Mouse (Mus musculus): ENCODE measurements around the gene Cemip.
"Not testable (repeated sequence)": the region's sequence is repeated elsewhere in the genome, so short reads cannot be mapped to it uniquely, and the experiment has no call there.

DNA sequence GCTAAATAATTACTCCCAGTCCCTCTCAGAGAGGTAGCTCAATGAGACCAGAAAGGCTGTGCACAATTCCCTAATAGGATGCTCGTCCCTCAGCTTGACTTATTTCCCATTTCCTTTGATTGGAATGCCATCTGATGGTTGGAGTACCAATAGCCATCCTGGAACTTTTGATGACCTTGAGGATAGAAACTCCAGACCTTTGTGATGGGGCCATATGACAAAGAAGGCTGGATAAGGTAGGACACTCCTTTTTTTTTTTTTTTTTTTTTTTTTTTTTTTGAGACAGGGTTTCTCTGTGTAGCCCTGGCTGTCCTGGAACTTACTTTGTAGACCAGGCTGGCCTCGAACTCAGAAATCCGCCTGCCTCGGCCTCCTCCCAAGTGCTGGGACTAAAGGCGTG lies 196.4 kb downstream of the Cemip start:
- not testable (repeated sequence) for TF ChIP-seq POLR2A (IDR thresholded peaks at IDR 0.05; ENCODE audit: insufficient read length, low read depth); MAX (IDR thresholded peaks at IDR 0.05; ENCODE audit: low read depth); POLR2AphosphoS2 (IDR thresholded peaks at IDR 0.05; ENCODE audit: insufficient read length, low read depth); REST (IDR thresholded peaks at IDR 0.05; ENCODE audit: insufficient read depth, insufficient read length); TCF12 (IDR thresholded peaks at IDR 0.05; ENCODE audit: insufficient read depth, poor library complexity, severe bottlenecking); E2F4 (IDR thresholded peaks at IDR 0.05; ENCODE audit: insufficient read depth); MYOD1 (IDR thresholded peaks at IDR 0.05; ENCODE audit: control insufficient read depth in 1 of 3, insufficient read length in 2 of 3, low read depth in 2 of 3); USF1 (IDR thresholded peaks at IDR 0.05; ENCODE audit: low read depth); MYOG (IDR thresholded peaks at IDR 0.05; ENCODE audit: control insufficient read depth in 1 of 3, insufficient read depth in 1 of 3, insufficient read length in 2 of 3, low read depth in 2 of 3); SRF (IDR thresholded peaks at IDR 0.05; ENCODE audit: control insufficient read depth, insufficient read length, low read depth); TCF3 (IDR thresholded peaks at IDR 0.05; ENCODE audit: insufficient read length, low read depth)
